Mouse (Mus musculus) right cerebral cortex, adult 18-20 months (tissue): ENCODE data around the gene Lama4.

Experiments used
- DNase-seq: peaks from one replicate; pipeline ENCODE4 v3.0.0; 2022; ENCODE audit warnings: mixed read lengths

Gene Lama4

GRCm38 (mm10) chr10:38995896-38996295, 30.6 kb downstream of the Lama4 start:
- DNase-seq, result no peak

- DNase-seq, result no peak
Observed at GRCm38 (mm10) chr10:39000951-39001350, 35.6 kb downstream of the Lama4 start.

GRCm38 (mm10) chr10:39002521-39002920, 37.2 kb downstream of the Lama4 start:
- no peak for DNase-seq

- DNase-seq, result no peak
Observed at GRCm38 (mm10) chr10:39003520-39003919, 38.2 kb downstream of the Lama4 start.

GRCm38 (mm10) chr10:39005494-39005893, 40.2 kb downstream of the Lama4 start:
- no peak for DNase-seq

GRCm38 (mm10) chr10:39006433-39007105, 41.3 kb downstream of the Lama4 start:
- DNase-seq, result no peak

- no peak for DNase-seq
Observed at GRCm38 (mm10) chr10:39014836-39015235, 49.5 kb downstream of the Lama4 start.

- no peak for DNase-seq
Observed at GRCm38 (mm10) chr10:39017986-39018385, 52.7 kb downstream of the Lama4 start.

GRCm38 (mm10) chr10:39018635-39019034, 53.3 kb downstream of the Lama4 start:
- DNase-seq, result no peak

GRCm38 (mm10) chr10:39023618-39024256, 58.4 kb downstream of the Lama4 start:
- DNase-seq, result no peak

- DNase-seq, result no peak
Observed at GRCm38 (mm10) chr10:39026529-39026928, 61.2 kb downstream of the Lama4 start.

- no peak for DNase-seq
Observed at GRCm38 (mm10) chr10:39027058-39027457, 61.7 kb downstream of the Lama4 start.

- DNase-seq, result peak; percentile 35
Observed at GRCm38 (mm10) chr10:39028403-39028802, 63.1 kb downstream of the Lama4 start.

- no peak for DNase-seq
Observed at GRCm38 (mm10) chr10:39029297-39030147, 64.2 kb downstream of the Lama4 start.

- no peak for DNase-seq
Observed at GRCm38 (mm10) chr10:39030148-39030685, 64.9 kb downstream of the Lama4 start.

GRCm38 (mm10) chr10:39039564-39039963, 74.2 kb downstream of the Lama4 start:
- no peak for DNase-seq

GRCm38 (mm10) chr10:39040026-39040425, 74.7 kb downstream of the Lama4 start:
- DNase-seq, result no peak

- DNase-seq, result no peak
Observed at GRCm38 (mm10) chr10:39044476-39044995, 79.2 kb downstream of the Lama4 start.

GRCm38 (mm10) chr10:39045111-39045510, 79.8 kb downstream of the Lama4 start:
- DNase-seq, result no peak

GRCm38 (mm10) chr10:39047775-39048174, 82.5 kb downstream of the Lama4 start:
- no peak for DNase-seq

GRCm38 (mm10) chr10:39049581-39050294, 84.4 kb downstream of the Lama4 start:
- no peak for DNase-seq

- DNase-seq, result no peak
Observed at GRCm38 (mm10) chr10:39056050-39056449, 90.7 kb downstream of the Lama4 start.
